Mouse (Mus musculus): Measurements from ENCODE around the gene Rbm20. TPM values are rescaled to one million over a fixed set of nuclear protein-coding genes. Genes with fewer than 3 reads are reported as not detected.
A peak's percentile ranks its signal among the peaks of the same experiment; 100 is the strongest.

Gene Rbm20
- total and polyA plus RNA-seq, 3 experiments, result 0.05 to 0.56 (median 0.08) TPM

DNA sequence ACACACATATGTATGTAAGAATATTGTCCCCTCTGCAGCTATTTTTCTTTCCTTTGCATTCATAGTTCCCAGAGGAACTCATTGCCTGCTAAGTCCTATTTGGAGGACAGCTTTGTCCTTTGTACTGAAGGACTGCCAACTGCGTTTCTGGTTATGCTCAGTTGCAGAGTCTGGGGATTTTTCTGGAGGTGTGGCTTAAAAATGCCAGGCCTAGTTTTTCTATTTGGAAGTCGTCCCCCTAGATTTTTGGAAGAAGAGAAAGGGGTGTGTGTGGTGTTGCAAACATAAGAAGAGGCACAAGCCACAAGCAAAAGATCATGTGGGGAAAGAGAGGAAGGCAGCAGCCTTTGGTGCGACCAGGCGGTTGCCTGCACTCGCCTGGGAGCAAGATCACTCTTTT lies 220.9 kb downstream of the Rbm20 start:
- in situ Hi-C loops (cut with MboI; ENCODE audit: low pct_ligation_motif_present, low pct_unique_long_range_greater_than_20kb, low sequenced_read_pairs), result no loop called here
- Histone ChIP-seq H3K36me3 (replicated peaks in 1 of 2; ENCODE audit: control insufficient read depth in 1 of 2, insufficient read depth in 1 of 2, low read length in 1 of 2) (no peaks in the 10 kb centered on the region), H3K9me3 (replicated peaks; ENCODE audit: low read length) (no peaks in the 10 kb centered on the region), H3K27ac (ENCODE audit: insufficient read depth, low read depth) (peak overlapping the region; percentile 29; the same call in 1 of the 2 replicates), H3K4me2 (ENCODE audit: insufficient read depth, low read depth, poor library complexity, severe bottlenecking) (no peak overlapping the region), H3K79me2 (replicated peaks; ENCODE audit: control insufficient read depth, extremely low read depth, insufficient read depth, poor library complexity, severe bottlenecking) (no peaks in the 10 kb centered on the region), H3K4me3 (replicated peaks in 1 of 3; ENCODE audit: low read depth in 2 of 3, low read length in 2 of 3, poor library complexity in 1 of 3) (peak overlapping the region in 1 of 3 experiments; percentile 20), H3K9ac (ENCODE audit: insufficient read depth, low read depth) (no peak overlapping the region), H3K4me1 (ENCODE audit: control insufficient read depth in 1 of 2, insufficient read depth in 2 of 2) (peaks cover 34 to 81% of the 10 kb centered on the region in 2 experiments), H3K27me3 (replicated peaks) (no peaks in the 10 kb centered on the region)
- dilution Hi-C loops (cut with MboI; ENCODE audit: extremely low pct_ligation_motif_present, extremely low pct_unique_long_range_greater_than_20kb, low sequenced_read_pairs), result no loop called here
- TF ChIP-seq MAZ (IDR thresholded peaks at IDR 0.05; ENCODE audit: low read depth, low read length), result no peak
- no peak for TF ChIP-seq ZMIZ1 (IDR thresholded peaks at IDR 0.05; ENCODE audit: low read depth, low read length)
- TF ChIP-seq TCF12 (IDR thresholded peaks at IDR 0.05; ENCODE audit: low read depth, low read length), result no peak
- TF ChIP-seq MAX (IDR thresholded peaks at IDR 0.05; ENCODE audit: low read length), result no peak
- TF ChIP-seq BHLHE40 (IDR thresholded peaks at IDR 0.05; ENCODE audit: low read depth, low read length), result no peak
- no peak for TF ChIP-seq USF1 (IDR thresholded peaks at IDR 0.05; ENCODE audit: low read depth, low read length)
- no peak for TF ChIP-seq CTCF (conservative IDR thresholded peaks at IDR 0.05 in 1 of 2, IDR thresholded peaks at IDR 0.05 in 1 of 2; ENCODE audit: low read depth in 2 of 2, low read length in 2 of 2)
- TF ChIP-seq RCOR1 (conservative IDR thresholded peaks at IDR 0.05; ENCODE audit: low read depth, low read length), result no peak
- TF ChIP-seq SIN3A (IDR thresholded peaks at IDR 0.05; ENCODE audit: low read length), result no peak
- no peak for DNase-seq (ENCODE audit: extremely low read depth)

DNA sequence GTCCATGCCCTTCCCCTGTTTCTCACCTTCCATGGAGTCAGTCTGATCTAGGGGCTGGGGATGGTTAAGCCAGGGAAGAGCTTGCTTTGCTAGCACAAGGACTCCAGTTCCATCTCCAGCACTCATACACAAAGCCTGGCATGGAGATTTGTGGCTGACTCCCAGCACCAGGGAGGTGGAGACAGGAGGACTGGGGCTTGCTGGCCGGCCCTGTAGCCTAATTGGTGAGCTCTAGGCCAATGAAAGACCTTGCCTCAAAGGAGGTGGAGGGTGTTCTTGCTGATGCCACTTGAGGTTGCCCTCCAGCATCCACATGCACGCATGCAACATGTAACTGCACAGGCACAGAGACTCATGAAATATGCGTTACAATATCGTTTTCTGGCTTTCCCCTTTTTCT lies 221.4 kb downstream of the Rbm20 start:
- H3K9ac ChIP-seq (ENCODE audit: insufficient read depth, low read depth), result no peak overlapping the region; the same call in 1 of the 2 replicates
- H3K27me3 ChIP-seq (replicated peaks), result no peaks in the 10 kb centered on the region
- H3K36me3 ChIP-seq (replicated peaks in 1 of 2; ENCODE audit: control insufficient read depth in 1 of 2, insufficient read depth in 1 of 2, low read length in 1 of 2), result no peaks in the 10 kb centered on the region
- H3K4me3 ChIP-seq (replicated peaks in 1 of 3; ENCODE audit: low read depth in 2 of 3, low read length in 2 of 3, poor library complexity in 1 of 3), result peak overlapping the region in 1 of 3 experiments; percentile 42
- peak; percentile 74 for DNase-seq (ENCODE audit: extremely low read depth)
- H3K4me1 ChIP-seq (ENCODE audit: control insufficient read depth in 1 of 2, insufficient read depth in 2 of 2), result peaks cover 30 to 77% of the 10 kb centered on the region in 2 experiments
- TF ChIP-seq JUND (conservative IDR thresholded peaks at IDR 0.05; ENCODE audit: low read depth, low read length), result no peak
- no peak for TF ChIP-seq E2F4 (IDR thresholded peaks at IDR 0.05; ENCODE audit: insufficient replicate concordance, low read depth, low read length)
- no peak for TF ChIP-seq CHD1 (IDR thresholded peaks at IDR 0.05; ENCODE audit: low read depth, low read length)
- no peak for TF ChIP-seq CHD2 (IDR thresholded peaks at IDR 0.05; ENCODE audit: low read length)
- peak; percentile 24; the same call in 1 of the 2 replicates for TF ChIP-seq POLR2A (IDR thresholded peaks at IDR 0.05; ENCODE audit: low read depth, low read length)
- 0 out of 2 replicates have a peak, but pooled peaks have one; percentile 21 for TF ChIP-seq ZMIZ1 (IDR thresholded peaks at IDR 0.05; ENCODE audit: low read depth, low read length)
- TF ChIP-seq ZKSCAN1 (IDR thresholded peaks at IDR 0.05; ENCODE audit: borderline replicate concordance, low read depth, low read length), result no peak
- TF ChIP-seq MAX (IDR thresholded peaks at IDR 0.05; ENCODE audit: low read length), result peak; percentile 35; the same call in 1 of the 2 replicates
- peak; percentile 76 for TF ChIP-seq MYC (IDR thresholded peaks at IDR 0.05; ENCODE audit: low read depth, low read length)
- TF ChIP-seq IRF4 (IDR thresholded peaks at IDR 0.05; ENCODE audit: low read depth, low read length), result no peak
- 0 out of 2 replicates have a peak, but pooled peaks have one; percentile 6 for TF ChIP-seq BHLHE40 (IDR thresholded peaks at IDR 0.05; ENCODE audit: low read depth, low read length)
- TF ChIP-seq TCF12 (IDR thresholded peaks at IDR 0.05; ENCODE audit: low read depth, low read length), result peak; percentile 51; the same call in 1 of the 2 replicates
- no peak for TF ChIP-seq MAFK (IDR thresholded peaks at IDR 0.05; ENCODE audit: insufficient replicate concordance, low read length)
- no peak for TF ChIP-seq ELF1 (IDR thresholded peaks at IDR 0.05; ENCODE audit: low read depth, low read length)
- dilution Hi-C loops (cut with MboI; ENCODE audit: extremely low pct_ligation_motif_present, extremely low pct_unique_long_range_greater_than_20kb, low sequenced_read_pairs) (no loop called here), in situ Hi-C loops (cut with MboI; ENCODE audit: low pct_ligation_motif_present, low pct_unique_long_range_greater_than_20kb, low sequenced_read_pairs) (no loop called here)
- H3K9me3 ChIP-seq (replicated peaks; ENCODE audit: low read length), result no peaks in the 10 kb centered on the region
- peak overlapping the region; percentile 80; the same call in 1 of the 2 replicates for H3K4me2 ChIP-seq (ENCODE audit: insufficient read depth, low read depth, poor library complexity, severe bottlenecking)
- no peaks in the 10 kb centered on the region for H3K79me2 ChIP-seq (replicated peaks; ENCODE audit: control insufficient read depth, extremely low read depth, insufficient read depth, poor library complexity, severe bottlenecking)
- peak overlapping the region; percentile 29; the same call in 1 of the 2 replicates for H3K27ac ChIP-seq (ENCODE audit: insufficient read depth, low read depth)

Data from CH12.LX (cell line).